Mouse (Mus musculus) megakaryocyte, embryonic 14.5 days (primary cell): Measurements from ENCODE around the gene Gm42878.

Source experiments
- FLI1 ChIP-seq: IDR thresholded peaks from 2 replicates; pipeline ENCODE4 v1.6.1; 2012; ENCODE audit warnings: low read length, inconsistent platforms, mixed read lengths
- GATA1 ChIP-seq: IDR thresholded peaks from 3 replicates; pipeline ENCODE4 v1.6.1; 2012; ENCODE audit warnings: mixed read lengths, low read length, inconsistent platforms, borderline replicate concordance

- no peak for TF ChIP-seq FLI1
- TF ChIP-seq GATA1, result no peak
Observed at GRCm38 (mm10) chr5:121549196-121549595, 3.9 kb upstream of the Gm42878 start.
